Mouse (Mus musculus) liver, embryonic 18 days (tissue): ENCODE measurements around the gene Lrrc10. TPM values are rescaled to one million over a fixed set of nuclear protein-coding genes. Genes with fewer than 3 reads are reported as not detected.

Source experiments
- polyA plus RNA-seq: library from polyadenylated mRNA; depleted of rRNA; stranded (reverse); fragments of >200 nt; gene quantifications from 2 replicates; pipeline ENCODE4 v1.2.3, GENCODE M21; 2012; rRNA removed

The Lrrc10 gene
- not detected in 2 replicates for polyA plus RNA-seq

GRCm38 (mm10) chr10:117045175-117046056, at the start of gene Lrrc10:
Lrrc10 (plus strand) TSS chr10:117045341.

GRCm38 (mm10) chr10:117063254-117064021, 18.3 kb downstream of the Lrrc10 start, which contains the start of gene Cct2:
Cct2 (minus strand) TSS chr10:117063814.

Other genes starting within 250 kb of the Lrrc10 start
- 0.01 TPM in 1 of 2 replicates, not detected in the other for gene Myrfl, start 148.4 kb upstream of the Lrrc10 start, polyA plus RNA-seq
- 12.6 and 13.4 TPM in 2 replicates for gene Rab3ip, start 94.6 kb upstream of the Lrrc10 start, polyA plus RNA-seq
- gene Gm10271, start 72.7 kb upstream of the Lrrc10 start, polyA plus RNA-seq, result not detected in 2 replicates
- gene Best3, start 59.0 kb upstream of the Lrrc10 start, polyA plus RNA-seq, result 0.01 TPM in 1 of 2 replicates, not detected in the other
- gene Cct2, start 18.5 kb downstream of the Lrrc10 start, polyA plus RNA-seq, result 87.5 and 91.5 TPM in 2 replicates
- gene Frs2, start 103.2 kb downstream of the Lrrc10 start, polyA plus RNA-seq, result 7.0 and 8.8 TPM in 2 replicates
- gene Yeats4, start 179.2 kb downstream of the Lrrc10 start, polyA plus RNA-seq, result 26.9 and 28.8 TPM in 2 replicates
- not detected in 2 replicates for gene 9530003J23Rik, start 193.4 kb downstream of the Lrrc10 start, polyA plus RNA-seq
- gene Lyz2, start 237.0 kb downstream of the Lrrc10 start, polyA plus RNA-seq, result 470 and 559 TPM in 2 replicates
- gene Lyz1, start 247.5 kb downstream of the Lrrc10 start, polyA plus RNA-seq, result 0.23 and 0.30 TPM in 2 replicates